Mouse (Mus musculus): ENCODE measurements around the gene Kcnj6. TPM values are rescaled to one million over a fixed set of nuclear protein-coding genes. Genes with fewer than 3 reads are reported as not detected.

Gene Kcnj6
- polyA plus RNA-seq, 1 experiment: not detected

DNA sequence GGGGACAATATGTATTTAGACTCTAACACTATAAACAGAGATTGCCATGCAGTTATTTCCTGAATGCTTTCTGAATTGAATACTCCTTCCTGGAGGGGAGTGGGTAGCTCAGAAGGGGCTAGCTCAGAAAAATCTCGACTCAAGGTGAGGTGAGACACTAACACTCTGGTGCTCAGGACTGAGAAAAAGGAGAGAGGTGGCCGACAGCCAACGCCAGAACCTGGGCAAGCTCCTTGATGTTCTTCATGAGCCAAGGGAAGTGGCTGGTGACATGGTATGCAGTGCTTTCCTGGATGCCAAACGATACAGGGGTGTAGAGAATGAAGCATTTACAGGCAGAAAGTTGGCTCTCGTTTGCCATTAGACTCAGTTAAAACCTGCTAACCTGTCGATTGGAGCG, 48.3 kb downstream of the Kcnj6 start:
- no peak overlapping the region for H3K27ac ChIP-seq (ENCODE audit: insufficient read depth, low read depth, low read length)
- peaks cover 16% of the 10 kb centered on the region for H3K4me1 ChIP-seq (ENCODE audit: control insufficient read depth, insufficient read depth, low read length)
- no peak overlapping the region for H3K4me3 ChIP-seq (ENCODE audit: insufficient read depth, low read length)
- TF ChIP-seq POLR2A (IDR thresholded peaks at IDR 0.05; ENCODE audit: borderline replicate concordance, low read depth, low read length) (no peak), CTCF (IDR thresholded peaks at IDR 0.05; ENCODE audit: low read depth, low read length) (no peak)

DNA sequence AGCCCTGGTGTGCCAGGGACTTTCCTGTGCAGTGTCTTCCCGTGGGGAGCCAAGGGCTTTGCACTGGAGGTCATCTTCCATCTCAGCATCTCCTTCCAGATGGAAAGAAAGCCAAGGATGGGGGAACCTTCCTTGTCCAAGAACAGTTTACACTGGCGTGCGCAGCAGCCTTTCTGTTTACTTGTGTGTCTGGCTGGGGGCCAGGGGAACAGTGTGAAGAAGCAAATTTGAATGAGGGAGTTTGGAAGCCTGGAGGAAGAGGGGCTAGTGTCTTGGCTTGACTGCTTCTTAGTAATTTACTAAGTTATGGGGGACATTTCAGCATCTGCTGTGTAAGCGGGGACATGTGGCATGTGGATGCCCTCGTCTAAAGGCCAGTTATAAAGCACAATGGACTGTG, 50.7 kb downstream of the Kcnj6 start:
- no peak for TF ChIP-seq CTCF (IDR thresholded peaks at IDR 0.05; ENCODE audit: low read depth, low read length)
- no peak for TF ChIP-seq POLR2A (IDR thresholded peaks at IDR 0.05; ENCODE audit: borderline replicate concordance, low read depth, low read length)

GRCm38 (mm10) chr16:94932702-94933101, 64.8 kb downstream of the Kcnj6 start:
- Histone ChIP-seq H3K27ac (ENCODE audit: insufficient read depth, low read depth, low read length) (no peak overlapping the region), H3K4me3 (ENCODE audit: insufficient read depth, low read length) (no peak overlapping the region), H3K4me1 (ENCODE audit: control insufficient read depth, insufficient read depth, low read length) (peaks cover 13% of the 10 kb centered on the region)
- TF ChIP-seq POLR2A (IDR thresholded peaks at IDR 0.05; ENCODE audit: borderline replicate concordance, low read depth, low read length): no peak
- TF ChIP-seq CTCF (IDR thresholded peaks at IDR 0.05; ENCODE audit: low read depth, low read length): no peak

More for the DNA sequence above, 50.7 kb downstream of the Kcnj6 start:
- H3K4me1 ChIP-seq (ENCODE audit: control insufficient read depth, insufficient read depth, low read length): 0 out of 2 replicates have a peak, but pooled peaks cover 5% of the 10 kb centered on the region
- H3K4me3 ChIP-seq (ENCODE audit: insufficient read depth, low read length): no peak overlapping the region
- no peak overlapping the region for H3K27ac ChIP-seq (ENCODE audit: insufficient read depth, low read depth, low read length)

DNA sequence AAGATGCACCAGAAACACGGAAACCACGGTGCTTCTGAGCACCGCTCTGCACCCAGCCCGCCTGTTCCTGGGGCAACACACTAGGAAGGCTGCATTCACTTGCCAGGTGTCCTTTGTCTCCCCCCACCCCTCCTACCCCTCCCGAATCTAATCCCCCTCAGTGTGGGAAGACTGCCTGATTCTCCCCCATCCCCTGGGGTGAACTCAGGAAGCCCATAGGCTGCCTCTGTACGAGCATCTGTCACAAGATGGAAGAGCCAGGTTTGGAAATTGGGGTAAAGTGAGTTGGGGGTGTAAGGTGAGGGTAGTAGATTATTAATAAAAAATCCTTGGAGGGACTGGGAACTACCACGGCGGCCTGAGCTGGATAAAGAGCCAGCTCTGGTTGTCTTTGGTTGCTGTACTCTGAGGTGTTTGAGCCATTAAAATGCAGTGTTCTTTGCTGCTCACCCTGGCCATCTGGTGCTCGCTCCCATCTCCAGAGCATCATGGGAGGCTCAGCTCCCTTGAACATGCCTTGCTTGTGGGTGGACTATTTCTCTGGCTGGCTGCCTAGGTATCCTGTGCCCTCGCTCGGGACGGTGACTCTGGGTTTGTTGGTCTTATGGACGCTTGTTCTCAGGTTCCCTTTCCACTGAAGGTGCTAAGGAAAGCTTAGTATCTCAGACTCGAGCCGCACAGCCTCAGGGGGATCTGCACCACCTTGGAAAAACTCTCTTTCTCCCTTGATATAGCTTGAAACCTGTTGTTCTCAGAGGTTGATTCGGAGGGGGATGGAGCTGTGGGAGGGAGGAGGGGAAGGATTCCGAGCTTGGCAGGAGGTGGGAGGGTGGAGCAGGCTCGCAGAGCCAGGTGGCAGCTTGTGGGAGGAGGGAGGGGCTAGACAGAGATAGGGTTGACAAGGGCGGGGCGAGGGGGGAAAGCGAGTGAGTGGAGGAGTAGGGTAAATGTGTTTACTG, 65.9 kb downstream of the Kcnj6 start:
- TF ChIP-seq POLR2A (IDR thresholded peaks at IDR 0.05; ENCODE audit: borderline replicate concordance, low read depth, low read length) (no peak), CTCF (IDR thresholded peaks at IDR 0.05; ENCODE audit: low read depth, low read length) (no peak)
- Histone ChIP-seq H3K4me3 (ENCODE audit: insufficient read depth, low read length) (no peak overlapping the region), H3K4me1 (ENCODE audit: control insufficient read depth, insufficient read depth, low read length) (peaks cover 5% of the 10 kb centered on the region), H3K27ac (ENCODE audit: insufficient read depth, low read depth, low read length) (no peak overlapping the region)

DNA sequence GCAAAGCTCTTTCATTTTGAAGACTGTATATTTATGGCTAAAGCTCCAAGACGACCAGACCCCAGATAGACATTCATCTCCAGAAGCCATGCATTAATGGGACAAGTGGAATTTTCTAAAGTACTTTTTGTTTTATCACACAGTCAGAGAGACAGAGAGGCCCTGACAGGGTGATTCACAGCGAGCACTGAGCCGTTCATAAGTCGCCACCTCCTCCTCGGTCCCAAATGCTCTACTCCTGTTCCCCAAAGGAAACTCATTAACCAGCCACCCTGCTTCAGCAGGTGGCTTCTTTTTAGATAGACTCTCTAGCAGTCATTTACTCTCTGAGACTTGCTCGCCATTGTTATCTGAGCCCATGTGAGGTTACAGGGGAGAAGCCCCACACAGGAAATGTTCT, 72.1 kb downstream of the Kcnj6 start:
- Histone ChIP-seq H3K27ac (ENCODE audit: insufficient read depth, low read depth, low read length) (no peak overlapping the region), H3K4me3 (ENCODE audit: insufficient read depth, low read length) (no peak overlapping the region), H3K4me1 (ENCODE audit: control insufficient read depth, insufficient read depth, low read length) (peaks cover 9% of the 10 kb centered on the region)
- TF ChIP-seq POLR2A (IDR thresholded peaks at IDR 0.05; ENCODE audit: borderline replicate concordance, low read depth, low read length) (no peak), CTCF (IDR thresholded peaks at IDR 0.05; ENCODE audit: low read depth, low read length) (no peak)

- TF ChIP-seq CTCF (IDR thresholded peaks at IDR 0.05; ENCODE audit: low read depth, low read length): no peak
- no peak for TF ChIP-seq POLR2A (IDR thresholded peaks at IDR 0.05; ENCODE audit: borderline replicate concordance, low read depth, low read length)
- peaks cover 15% of the 10 kb centered on the region for H3K4me1 ChIP-seq (ENCODE audit: control insufficient read depth, insufficient read depth, low read length)
- no peak overlapping the region for H3K4me3 ChIP-seq (ENCODE audit: insufficient read depth, low read length)
- no peak overlapping the region for H3K27ac ChIP-seq (ENCODE audit: insufficient read depth, low read depth, low read length)
Observed at GRCm38 (mm10) chr16:94919177-94919576, 78.3 kb downstream of the Kcnj6 start.

- Histone ChIP-seq H3K4me3 (ENCODE audit: insufficient read depth, low read length) (no peak overlapping the region), H3K4me1 (ENCODE audit: control insufficient read depth, insufficient read depth, low read length) (peaks cover 5% of the 10 kb centered on the region; the same call in 1 of the 2 replicates), H3K27ac (ENCODE audit: insufficient read depth, low read depth, low read length) (no peak overlapping the region)
- no peak for TF ChIP-seq POLR2A (IDR thresholded peaks at IDR 0.05; ENCODE audit: borderline replicate concordance, low read depth, low read length)
- no peak for TF ChIP-seq CTCF (IDR thresholded peaks at IDR 0.05; ENCODE audit: low read depth, low read length)
Observed at GRCm38 (mm10) chr16:94906026-94906425, 91.5 kb downstream of the Kcnj6 start.

DNA sequence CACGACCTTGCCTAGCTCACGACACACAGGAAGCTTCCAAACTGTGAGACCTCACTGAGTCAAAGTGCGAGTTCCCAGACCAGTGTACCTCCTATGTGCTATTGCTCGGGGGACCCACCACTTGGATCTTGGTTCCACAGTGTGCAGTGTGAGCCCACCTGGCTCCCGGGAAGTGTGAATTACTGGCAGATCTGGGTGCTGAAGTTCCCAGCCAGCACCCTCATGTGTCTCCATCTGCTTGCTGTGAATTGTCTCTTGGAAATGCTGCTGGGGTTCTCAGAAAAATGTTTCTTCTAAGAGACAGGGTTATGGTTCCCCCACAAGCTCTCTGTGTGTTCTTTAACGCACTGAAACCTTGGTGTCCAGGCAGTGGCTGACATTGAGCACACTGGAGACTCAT, 98.7 kb downstream of the Kcnj6 start:
- TF ChIP-seq POLR2A (IDR thresholded peaks at IDR 0.05; ENCODE audit: borderline replicate concordance, low read depth, low read length) (no peak), CTCF (IDR thresholded peaks at IDR 0.05; ENCODE audit: low read depth, low read length) (no peak)
- Histone ChIP-seq H3K27ac (ENCODE audit: insufficient read depth, low read depth, low read length) (no peak overlapping the region), H3K4me1 (ENCODE audit: control insufficient read depth, insufficient read depth, low read length) (no peaks in the 10 kb centered on the region), H3K4me3 (ENCODE audit: insufficient read depth, low read length) (no peak overlapping the region)

DNA sequence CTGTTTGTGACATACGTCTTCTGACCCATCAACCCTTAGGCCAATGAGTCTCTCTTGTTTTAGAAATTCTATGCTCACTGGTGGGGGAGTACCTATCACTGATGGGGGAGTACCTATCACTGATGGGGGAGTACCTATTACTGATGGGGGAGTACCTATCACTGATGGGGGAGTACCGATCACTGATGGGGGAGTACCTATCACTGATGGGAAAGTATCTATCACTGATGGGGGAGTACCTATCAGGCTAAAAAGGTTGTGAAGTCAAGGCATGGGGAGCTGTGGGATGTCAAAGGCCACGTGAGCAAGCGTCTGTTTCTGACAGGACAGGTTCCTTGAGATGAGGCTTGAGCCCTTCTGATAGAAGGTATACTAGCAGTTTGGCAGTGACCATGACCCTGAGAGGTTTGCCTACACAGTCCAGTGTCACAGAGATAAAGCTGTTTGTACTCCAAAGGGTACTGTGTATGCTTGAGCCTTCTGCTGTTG, 105.3 kb downstream of the Kcnj6 start:
- Histone ChIP-seq H3K4me1 (ENCODE audit: control insufficient read depth, insufficient read depth, low read length) (peaks cover 11% of the 10 kb centered on the region), H3K27ac (ENCODE audit: insufficient read depth, low read depth, low read length) (no peak overlapping the region), H3K4me3 (ENCODE audit: insufficient read depth, low read length) (no peak overlapping the region)
- TF ChIP-seq CTCF (IDR thresholded peaks at IDR 0.05; ENCODE audit: low read depth, low read length) (no peak), POLR2A (IDR thresholded peaks at IDR 0.05; ENCODE audit: borderline replicate concordance, low read depth, low read length) (no peak)

GRCm38 (mm10) chr16:94890581-94890980, 106.9 kb downstream of the Kcnj6 start:
- H3K4me1 ChIP-seq (ENCODE audit: control insufficient read depth, insufficient read depth, low read length): peaks cover 11% of the 10 kb centered on the region

More at GRCm38 (mm10) chr16:94890581-94890980, 106.9 kb downstream of the Kcnj6 start:
- Histone ChIP-seq H3K27ac (ENCODE audit: insufficient read depth, low read depth, low read length) (peak overlapping the region; percentile 52), H3K4me3 (ENCODE audit: insufficient read depth, low read length) (no peak overlapping the region)
- TF ChIP-seq POLR2A (IDR thresholded peaks at IDR 0.05; ENCODE audit: borderline replicate concordance, low read depth, low read length) (no peak), CTCF (IDR thresholded peaks at IDR 0.05; ENCODE audit: low read depth, low read length) (no peak)
